Mouse (Mus musculus): ENCODE measurements around the gene Ccdc12.

- no peak for TF ChIP-seq ELF1 (IDR thresholded peaks at IDR 0.05; ENCODE audit: low read depth, low read length)
- TF ChIP-seq E2F4 (IDR thresholded peaks at IDR 0.05; ENCODE audit: insufficient replicate concordance, low read depth, low read length), result no peak
Observed at GRCm38 (mm10) chr9:110687846-110688245, 31.5 kb downstream of the Ccdc12 start.

Data from CH12.LX (cell line).